8 mouse cellular contexts compared by ENCODE assay signal in genomic region chr2:180920810-180921400, GRCm38 (mm10). TPM values are rescaled to one million over a fixed set of nuclear protein-coding genes. Genes with fewer than 3 reads are reported as not detected.
A peak's percentile ranks its signal among the peaks of the same experiment; 100 is the strongest.
DNase-seq lines count a peak whose midpoint lies in the region; ATAC-seq lines count a peak whose summit lies in the region.

Ythdf1 (minus strand) TSS chr2:180920949.

- H3K9me3 ChIP-seq in heart, embryonic 13.5 days, result no peaks in the 10 kb centered on the region
- H3K9me3 ChIP-seq in liver, embryonic 12.5 days (replicated peaks), result no peaks in the 10 kb centered on the region
- H3K9me3 ChIP-seq in stomach, embryonic 15.5 days, result no peaks in the 10 kb centered on the region

- H3K4me3 ChIP-seq in brown adipose tissue, adult 24 weeks (ENCODE audit: insufficient read depth, low read depth, low read length), result peak within 1 kb of the TSS; percentile 90
- peak within 1 kb of the TSS; percentile 100 for H3K4me3 ChIP-seq in heart, embryonic 13.5 days
- H3K4me3 ChIP-seq in liver, embryonic 12.5 days, result peak within 1 kb of the TSS; percentile 100
- peak within 1 kb of the TSS; percentile 99 for H3K4me3 ChIP-seq in stomach, embryonic 15.5 days (replicated peaks)

- peak within 1 kb of the TSS; percentile 100 for H3K9ac ChIP-seq in heart, embryonic 13.5 days
- H3K9ac ChIP-seq in liver, embryonic 12.5 days, result peak within 1 kb of the TSS; percentile 98
- H3K9ac ChIP-seq in stomach, embryonic 15.5 days, result peak within 1 kb of the TSS; percentile 100

- H3K4me1 ChIP-seq in brown adipose tissue, adult 24 weeks (ENCODE audit: control insufficient read depth, insufficient read depth, insufficient read length, low read length), result peaks cover 2% of the 10 kb centered on the region; the same call in 1 of the 2 replicates
- H3K4me1 ChIP-seq in heart, embryonic 13.5 days, result peaks cover 39% of the 10 kb centered on the region
- H3K4me1 ChIP-seq in liver, embryonic 12.5 days, result peaks cover 44% of the 10 kb centered on the region
- H3K4me1 ChIP-seq in stomach, embryonic 15.5 days, result peaks cover 8% of the 10 kb centered on the region

- under 1% methylated on average over 55 of the region's 56 CpGs for WGBS in heart, embryonic 13.5 days
- under 1% methylated on average over 54 of the region's 56 CpGs for WGBS in liver, embryonic 12.5 days (ENCODE audit: insufficient replicate concordance)
- 1% methylated on average over 56 of the region's 56 CpGs for WGBS in stomach, embryonic 15.5 days

- H3K4me2 ChIP-seq in heart, embryonic 13.5 days, result peak within 1 kb of the TSS; percentile 82
- peak within 1 kb of the TSS; percentile 80 for H3K4me2 ChIP-seq in liver, embryonic 12.5 days
- peak within 1 kb of the TSS; percentile 64 for H3K4me2 ChIP-seq in stomach, embryonic 15.5 days

- peaks cover 29% of the 10 kb centered on the region for H3K36me3 ChIP-seq in heart, embryonic 13.5 days
- H3K36me3 ChIP-seq in liver, embryonic 12.5 days, result peaks cover 34% of the 10 kb centered on the region
- peaks cover 8% of the 10 kb centered on the region; the same call in 1 of the 2 replicates for H3K36me3 ChIP-seq in stomach, embryonic 15.5 days

- peaks cover 3% of the 10 kb centered on the region; the same call in 1 of the 2 replicates for H3K27me3 ChIP-seq in heart, embryonic 13.5 days (replicated peaks)
- peaks cover 13% of the 10 kb centered on the region for H3K27me3 ChIP-seq in liver, embryonic 12.5 days (replicated peaks)
- H3K27me3 ChIP-seq in stomach, embryonic 15.5 days (replicated peaks), result no peaks in the 10 kb centered on the region

- peak; percentile 99 for DNase-seq in CD4-positive, CD25-positive, alpha-beta regulatory T cell, adult 2 months (ENCODE audit: low read depth, low spot score)
- DNase-seq in fat pad, adult 2 months (ENCODE audit: extremely low read depth, low read depth, low spot score), result peak; percentile 18
- peak; percentile 99 for DNase-seq in kidney, postnatal 10 days
- DNase-seq in natural killer cell, adult 2 months (ENCODE audit: low spot score in 2 of 2), result peak; percentile 99

- H3K27ac ChIP-seq in brown adipose tissue, adult 24 weeks (replicated peaks; ENCODE audit: low read depth, low read length), result peak within 1 kb of the TSS; percentile 43
- peak within 1 kb of the TSS; percentile 78 for H3K27ac ChIP-seq in heart, embryonic 13.5 days (replicated peaks)
- H3K27ac ChIP-seq in liver, embryonic 12.5 days, result peak within 1 kb of the TSS; percentile 87
- H3K27ac ChIP-seq in stomach, embryonic 15.5 days, result peak within 1 kb of the TSS; percentile 71

- ATAC-seq in heart, embryonic 13.5 days (ENCODE audit: extremely low read depth, insufficient number of reproducible peaks, low FRiP score, low TSS enrichment), result peak; percentile 90
- ATAC-seq in liver, embryonic 12.5 days, result peak; percentile 94
- peak; percentile 94 for ATAC-seq in stomach, embryonic 15.5 days (ENCODE audit: insufficient read depth, low FRiP score, low read depth)

RNA-seq across cellular contexts. Expression of gene Ythdf1, which starts in this region (rescaled TPM):
- 17.6 and 25.7 TPM in 2 replicates for polyA plus RNA-seq in brown adipose tissue, adult 24 weeks (2012; ENCODE audit: insufficient read depth, insufficient read length, missing spikeins)
- 31.8 and 34.0 TPM in 2 replicates for polyA plus RNA-seq in heart, embryonic 13.5 days (2015; fragmentation: Nextera tagmentation; extraction: Ambion mirVana)
- polyA plus RNA-seq in liver, embryonic 12.5 days (2016; fragmentation: Nextera tagmentation; extraction: Ambion mirVana), result 42.3 and 42.6 TPM in 2 replicates
- polyA plus RNA-seq in stomach, embryonic 15.5 days (2015; fragmentation: Nextera tagmentation; extraction: Ambion mirVana), result 51.0 and 52.9 TPM in 2 replicates

Comparison
In these comparisons a context has a peak if more than half of its experiments do, and no peak if none do; other contexts are left out.
1. Peak in every context shown above with its lines: DNase-seq, ATAC-seq, H3K4me3 ChIP-seq and H3K27ac ChIP-seq.
2. DNase-seq: peak in every context shown above with its lines; median percentile 99 in CD4-positive, CD25-positive, alpha-beta regulatory T cell, adult 2 months; 99 in kidney, postnatal 10 days; 99 in natural killer cell, adult 2 months; 18 in fat pad, adult 2 months.